Mouse (Mus musculus) lung, adult 2 months (tissue): ENCODE measurements around the gene Zranb2.

Experiments
- CTCF ChIP-seq: fragments of 200-500 bp; IDR thresholded peaks from 2 replicates; pipeline ENCODE4 v1.5.1; 2011; ENCODE audit warnings: mild to moderate bottlenecking, low read length, control low read depth; ENCODE audit not compliant: insufficient read depth
- POLR2A ChIP-seq: fragments of 200-500 bp; IDR thresholded peaks from 2 replicates; pipeline ENCODE4 v1.6.1; 2011; ENCODE audit warnings: low read depth, mild to moderate bottlenecking, control low read depth, low read length, borderline replicate concordance; ENCODE audit errors: extremely low read depth

DNA sequence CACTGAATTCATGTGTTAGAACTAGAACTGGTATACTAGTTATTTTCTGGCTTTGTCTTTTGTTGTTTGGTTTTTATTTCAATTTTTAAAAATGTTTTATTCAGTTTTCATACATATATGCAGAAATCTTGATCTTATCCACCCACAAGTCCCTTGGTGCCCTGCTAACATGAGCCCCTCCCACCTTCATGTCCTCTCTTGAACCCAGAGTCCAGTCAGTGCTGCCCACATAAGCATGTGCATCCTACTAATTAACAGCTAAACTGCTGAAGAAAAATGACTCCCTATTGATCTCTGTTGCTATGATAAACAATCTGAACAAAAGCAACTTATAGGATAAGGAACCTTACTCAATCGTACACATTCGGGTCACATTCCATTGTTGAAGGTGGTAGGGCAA, 15.4 kb downstream of the Zranb2 start:
- TF ChIP-seq CTCF (no peak), POLR2A (no peak)
